Mouse (Mus musculus): ENCODE results near the gene Chrm2. TPM values are rescaled to one million over a fixed set of nuclear protein-coding genes. Genes with fewer than 3 reads are reported as not detected.

The Chrm2 gene
- total and polyA plus RNA-seq, 3 experiments = 26.1 to 83.6 (median 67.4) TPM

DNA sequence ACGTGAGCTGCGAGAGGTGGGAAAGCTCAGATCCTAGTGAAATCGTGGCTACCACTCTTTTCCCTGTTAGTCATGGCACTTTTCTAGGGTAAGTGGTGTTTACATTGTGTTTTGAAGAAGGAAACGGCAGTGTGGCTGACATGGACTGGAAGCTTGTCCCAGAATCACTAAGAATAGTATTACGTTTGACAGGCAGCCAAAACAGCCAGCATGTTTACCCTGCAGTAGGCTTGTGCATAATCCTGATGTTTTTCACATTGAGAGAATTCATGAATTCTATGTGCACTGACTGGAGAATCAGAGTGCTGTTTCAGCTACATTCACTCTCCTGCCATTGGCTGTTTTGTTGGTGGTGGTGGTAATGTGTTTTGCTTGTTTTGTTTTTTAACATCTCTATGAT is 129.4 kb downstream of the Chrm2 start:
- H3K36me3 ChIP-seq (ENCODE audit: control insufficient read depth, insufficient read depth, low read length) = peaks cover 3% of the 10 kb centered on the region; the same call in 1 of the 2 replicates
- H3K27me3 ChIP-seq (ENCODE audit: control insufficient read depth, insufficient read depth, low read length) = no peaks in the 10 kb centered on the region
- DNase-seq = no peak
- no peaks in the 10 kb centered on the region; the same call in 1 of the 2 replicates for H3K4me1 ChIP-seq (ENCODE audit: control insufficient read depth, insufficient read depth, low read length)
- H3K9ac ChIP-seq (ENCODE audit: low read depth, low read length) = peak overlapping the region; percentile 42; the same call in 1 of the 2 replicates
- intact Hi-C loops (cut with DNase I) = loop anchor here (10.0 kb wide), 1 partner anchor 78 kb away; no protein-coding TSS in a partner anchor
- no peak for TF ChIP-seq POLR2A (IDR thresholded peaks at IDR 0.05; ENCODE audit: insufficient read depth, low read depth, low read length)
- TF ChIP-seq EP300 (IDR thresholded peaks at IDR 0.05; ENCODE audit: insufficient read depth, low read depth, low read length) = no peak
- no peak for TF ChIP-seq CTCF (IDR thresholded peaks at IDR 0.05)
- H3K4me3 ChIP-seq = no peak overlapping the region
- H3K79me2 ChIP-seq (replicated peaks; ENCODE audit: control insufficient read depth, insufficient read depth, low read length) = no peaks in the 10 kb centered on the region; the same call in 1 of the 2 replicates
- peak overlapping the region; percentile 66 for H3K27ac ChIP-seq
- 15% methylated on average over 5 of the region's 5 CpGs for WGBS

DNA sequence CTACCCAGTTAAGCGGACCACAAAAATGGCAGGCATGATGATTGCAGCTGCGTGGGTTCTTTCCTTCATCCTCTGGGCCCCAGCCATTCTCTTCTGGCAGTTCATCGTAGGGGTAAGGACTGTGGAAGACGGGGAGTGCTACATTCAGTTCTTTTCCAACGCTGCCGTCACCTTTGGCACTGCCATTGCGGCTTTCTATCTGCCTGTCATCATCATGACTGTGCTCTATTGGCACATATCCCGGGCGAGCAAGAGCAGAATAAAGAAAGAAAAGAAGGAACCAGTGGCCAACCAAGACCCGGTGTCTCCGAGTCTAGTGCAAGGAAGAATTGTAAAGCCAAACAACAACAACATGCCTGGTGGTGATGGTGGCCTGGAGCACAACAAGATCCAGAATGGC is 135.7 kb downstream of the Chrm2 start:
- TF ChIP-seq CTCF (IDR thresholded peaks at IDR 0.05) (no peak), POLR2A (IDR thresholded peaks at IDR 0.05; ENCODE audit: insufficient read depth, low read depth, low read length) (no peak), EP300 (IDR thresholded peaks at IDR 0.05; ENCODE audit: insufficient read depth, low read depth, low read length) (no peak)
- no peaks in the 10 kb centered on the region for H3K27me3 ChIP-seq (ENCODE audit: control insufficient read depth, insufficient read depth, low read length)
- no peaks in the 10 kb centered on the region for H3K36me3 ChIP-seq (ENCODE audit: control insufficient read depth, insufficient read depth, low read length)
- no peaks in the 10 kb centered on the region for H3K79me2 ChIP-seq (replicated peaks; ENCODE audit: control insufficient read depth, insufficient read depth, low read length)
- H3K4me3 ChIP-seq = no peak overlapping the region
- H3K27ac ChIP-seq = no peak overlapping the region
- H3K4me1 ChIP-seq (ENCODE audit: control insufficient read depth, insufficient read depth, low read length) = no peaks in the 10 kb centered on the region
- DNase-seq = no peak
- no peak overlapping the region for H3K9ac ChIP-seq (ENCODE audit: low read depth, low read length)
- intact Hi-C loops (cut with DNase I) = no loop called here
- 84% methylated on average over 11 of the region's 11 CpGs for WGBS

DNA sequence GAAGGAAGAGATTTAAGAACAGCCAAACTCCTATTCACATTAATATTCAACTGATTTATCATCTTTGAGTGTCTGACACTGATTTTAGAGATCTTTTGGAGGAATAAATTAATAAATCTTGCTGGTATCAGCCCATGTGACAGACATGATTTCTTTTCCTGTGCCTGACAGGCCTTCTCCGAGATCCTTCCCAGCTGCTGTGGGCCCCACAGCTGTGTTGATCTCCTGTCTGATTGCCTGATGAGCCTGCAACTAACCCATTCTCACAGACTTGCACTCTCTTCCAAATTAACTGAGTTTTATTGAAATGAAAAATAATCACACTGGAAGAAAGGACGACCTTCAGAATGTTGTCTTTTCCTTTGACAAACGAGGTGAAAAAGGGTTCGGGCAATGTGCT is 140.6 kb downstream of the Chrm2 start:
- Histone ChIP-seq H3K27me3 (ENCODE audit: control insufficient read depth, insufficient read depth, low read length) (no peaks in the 10 kb centered on the region), H3K36me3 (ENCODE audit: control insufficient read depth, insufficient read depth, low read length) (no peaks in the 10 kb centered on the region), H3K4me3 (no peak overlapping the region), H3K27ac (no peak overlapping the region), H3K79me2 (replicated peaks; ENCODE audit: control insufficient read depth, insufficient read depth, low read length) (no peaks in the 10 kb centered on the region), H3K4me1 (ENCODE audit: control insufficient read depth, insufficient read depth, low read length) (no peaks in the 10 kb centered on the region), H3K9ac (ENCODE audit: low read depth, low read length) (no peak overlapping the region)
- TF ChIP-seq POLR2A (IDR thresholded peaks at IDR 0.05; ENCODE audit: insufficient read depth, low read depth, low read length) (no peak), CTCF (IDR thresholded peaks at IDR 0.05) (no peak), EP300 (IDR thresholded peaks at IDR 0.05; ENCODE audit: insufficient read depth, low read depth, low read length) (no peak)
- intact Hi-C loops (cut with DNase I) = no loop called here
- no peak for DNase-seq
- 67% methylated on average over 4 of the region's 4 CpGs for WGBS

DNA sequence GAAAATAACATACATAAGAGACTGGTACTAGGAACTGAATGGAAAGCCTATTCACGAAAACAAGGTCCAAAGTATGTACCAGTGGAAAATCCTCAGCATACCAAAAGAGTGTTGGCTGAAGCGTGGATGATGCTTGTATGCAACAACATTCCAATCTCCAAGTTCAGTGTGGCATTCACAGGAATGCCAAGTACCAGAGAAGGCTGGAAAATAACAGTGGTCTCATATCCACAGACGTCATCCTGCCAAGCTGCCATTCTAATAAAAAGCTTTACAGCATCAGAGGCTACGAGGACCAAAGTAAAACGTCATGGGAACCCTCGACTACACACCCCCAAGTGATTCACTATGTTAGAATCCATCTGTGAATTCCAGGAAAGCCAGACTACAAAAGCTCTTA is 153.4 kb downstream of the Chrm2 start:
- no peak for DNase-seq
- Histone ChIP-seq H3K4me3 (no peak overlapping the region), H3K9ac (ENCODE audit: low read depth, low read length) (no peak overlapping the region), H3K27me3 (ENCODE audit: control insufficient read depth, insufficient read depth, low read length) (no peaks in the 10 kb centered on the region), H3K36me3 (ENCODE audit: control insufficient read depth, insufficient read depth, low read length) (no peaks in the 10 kb centered on the region), H3K27ac (no peak overlapping the region), H3K4me1 (ENCODE audit: control insufficient read depth, insufficient read depth, low read length) (no peaks in the 10 kb centered on the region), H3K79me2 (replicated peaks; ENCODE audit: control insufficient read depth, insufficient read depth, low read length) (no peaks in the 10 kb centered on the region)
- intact Hi-C loops (cut with DNase I) = no loop called here
- TF ChIP-seq CTCF (IDR thresholded peaks at IDR 0.05) (no peak), EP300 (IDR thresholded peaks at IDR 0.05; ENCODE audit: insufficient read depth, low read depth, low read length) (no peak), POLR2A (IDR thresholded peaks at IDR 0.05; ENCODE audit: insufficient read depth, low read depth, low read length) (no peak)
- WGBS = 42% methylated on average over 6 of the region's 6 CpGs

DNA sequence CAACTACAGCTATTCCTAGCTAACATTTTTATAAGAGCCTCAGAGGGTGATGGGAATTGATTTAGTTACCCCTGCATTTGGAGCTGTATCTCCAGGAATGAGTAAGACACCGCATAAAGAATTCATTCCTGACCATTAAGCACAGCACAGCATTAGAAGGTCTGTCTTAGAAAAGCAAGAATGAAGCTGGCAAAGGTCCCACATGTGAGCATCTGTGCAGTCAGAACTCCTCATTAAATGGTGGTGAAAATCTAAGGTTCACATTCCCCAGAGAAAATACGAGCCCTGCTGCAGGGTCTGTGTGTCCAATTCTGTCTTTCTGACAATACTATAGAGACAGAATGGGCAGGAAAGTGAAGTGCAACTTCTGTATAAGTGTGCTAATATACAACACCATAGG is 179.0 kb downstream of the Chrm2 start:
- H3K27ac ChIP-seq = no peak overlapping the region
- no peaks in the 10 kb centered on the region for H3K4me1 ChIP-seq (ENCODE audit: control insufficient read depth, insufficient read depth, low read length)
- no peaks in the 10 kb centered on the region for H3K27me3 ChIP-seq (ENCODE audit: control insufficient read depth, insufficient read depth, low read length)
- intact Hi-C loops (cut with DNase I) = no loop called here
- H3K79me2 ChIP-seq (replicated peaks; ENCODE audit: control insufficient read depth, insufficient read depth, low read length) = no peaks in the 10 kb centered on the region
- no peak for DNase-seq
- no peaks in the 10 kb centered on the region for H3K36me3 ChIP-seq (ENCODE audit: control insufficient read depth, insufficient read depth, low read length)
- TF ChIP-seq CTCF (IDR thresholded peaks at IDR 0.05) (no peak), POLR2A (IDR thresholded peaks at IDR 0.05; ENCODE audit: insufficient read depth, low read depth, low read length) (no peak)
- H3K4me3 ChIP-seq = no peak overlapping the region
- 82% methylated on average over 2 of the region's 2 CpGs for WGBS
- H3K9ac ChIP-seq (ENCODE audit: low read depth, low read length) = no peak overlapping the region

Small RNA genes within 50 kb of the gene (microRNA-seq; reads per million reads assigned to microRNA genes)
- gene Mir490 = 256 to 437 reads per million in 2 experiments
